Mouse (Mus musculus) hindbrain, embryonic 15.5 days (tissue): ENCODE data around the gene Lrmda. TPM values are rescaled to one million over a fixed set of nuclear protein-coding genes. Genes with fewer than 3 reads are reported as not detected.

Source experiments
- ATAC-seq: fragments of 200-750 bp; cut with Nextera tagmentation; 2 replicates; pipeline ENCODE4 v1.8.0; 2017; ENCODE audit warnings: low read depth, moderate number of reproducible peaks, moderate TSS enrichment; ENCODE audit not compliant: low FRiP score
- H3K27ac ChIP-seq: fragments of 300-500 bp; sonication (generic); replicated peaks from 2 replicates; pipeline ENCODE4 v1.5.1; 2015; ENCODE audit warnings: mild to moderate bottlenecking, inconsistent platforms
- H3K27me3 ChIP-seq: fragments of 300-500 bp; sonication (generic); 2 replicates; pipeline ENCODE4 v1.6.1; 2015; ENCODE audit warnings: control low read depth, inconsistent platforms
- H3K36me3 ChIP-seq: fragments of 300-500 bp; sonication (generic); 2 replicates; pipeline ENCODE4 v1.6.1; 2015; ENCODE audit warnings: control low read depth, inconsistent platforms
- H3K4me1 ChIP-seq: fragments of 300-500 bp; sonication (generic); replicated peaks from 2 replicates; pipeline ENCODE4 v1.6.1; 2015; ENCODE audit warnings: control low read depth, inconsistent platforms
- H3K4me2 ChIP-seq: fragments of 300-500 bp; sonication (generic); 2 replicates; pipeline ENCODE4 v1.6.1; 2015; ENCODE audit warnings: moderate library complexity, mild to moderate bottlenecking, inconsistent platforms
- H3K4me3 ChIP-seq: fragments of 300-500 bp; sonication (generic); 2 replicates; pipeline ENCODE4 v1.5.1; 2015; ENCODE audit warnings: mild to moderate bottlenecking, inconsistent platforms
- H3K9ac ChIP-seq: fragments of 300-500 bp; sonication (generic); 2 replicates; pipeline ENCODE4 v1.6.1; 2015; ENCODE audit warnings: inconsistent platforms
- H3K9me3 ChIP-seq: fragments of 300-500 bp; sonication (generic); 2 replicates; pipeline ENCODE4 v1.6.1; 2016; ENCODE audit warnings: control low read depth, inconsistent platforms
- WGBS: fragments of 180-500 bp; shearing (Covaris S2); methylation state at CpG from one replicate; pipeline ENCODE4 v1.1.7; 2015; 5-methylcytosine and 5-hydroxymethylcytosine counted together
- polyA plus RNA-seq: library from polyadenylated mRNA; unstranded; fragments of >200 nt; fragmentation: Nextera tagmentation; extraction: Ambion mirVana; gene quantifications from 2 replicates; pipeline ENCODE4 v1.2.1, GENCODE M21; 2015

Gene Lrmda
- polyA plus RNA-seq, 1 experiment from 2014 or later = 0.23 TPM

DNA sequence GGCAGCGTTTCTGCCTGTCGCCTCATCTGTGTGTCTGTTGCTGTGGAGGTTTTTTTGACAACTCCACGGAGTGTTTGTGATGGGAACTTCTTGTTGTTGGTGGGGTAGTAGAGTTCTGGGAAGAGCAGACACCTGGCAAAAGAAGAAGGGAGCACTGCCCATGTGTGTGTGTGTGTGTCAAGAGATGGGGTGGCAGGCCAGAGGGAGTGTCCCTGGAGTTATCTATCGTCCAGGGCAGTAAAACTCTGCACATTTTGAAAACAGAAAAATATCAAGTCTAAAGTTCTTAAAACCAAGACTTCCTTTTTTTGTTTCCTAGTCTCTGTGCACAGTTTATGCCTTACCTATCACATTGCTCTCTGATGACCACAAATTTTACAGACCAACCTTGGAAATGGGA, 165.9 kb downstream of the Lrmda start:
- Histone ChIP-seq H3K9ac (no peak overlapping the region), H3K4me1 (no peaks in the 10 kb centered on the region), H3K9me3 (no peaks in the 10 kb centered on the region), H3K4me3 (no peak overlapping the region), H3K36me3 (no peaks in the 10 kb centered on the region), H3K27me3 (0 out of 2 replicates have a peak, but pooled peaks cover 3% of the 10 kb centered on the region), H3K4me2 (no peak overlapping the region), H3K27ac (no peak overlapping the region)
- ATAC-seq = no peak
- WGBS = 94% methylated on average over 4 of the region's 4 CpGs

DNA sequence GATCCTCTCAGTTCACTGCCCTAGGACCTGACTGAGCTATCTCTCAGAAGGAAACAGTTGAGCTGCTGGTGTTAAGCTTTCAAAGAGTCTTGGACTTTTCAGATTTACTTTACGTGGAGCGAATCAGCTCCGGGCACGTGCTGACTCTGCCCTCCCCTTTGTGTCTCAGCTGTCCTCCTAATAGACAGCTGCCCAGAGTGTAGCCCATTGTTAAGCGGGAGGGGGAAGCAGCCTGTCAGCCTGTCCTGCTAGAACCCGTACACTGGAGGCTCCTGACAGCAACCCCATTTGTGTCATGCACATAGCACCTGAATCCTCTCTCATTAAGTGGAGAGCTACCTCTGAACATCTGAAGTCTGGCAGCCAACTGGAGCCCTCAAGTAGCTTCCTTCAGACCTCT, 170.6 kb downstream of the Lrmda start:
- Histone ChIP-seq H3K9ac (no peak overlapping the region), H3K36me3 (no peaks in the 10 kb centered on the region), H3K4me2 (no peak overlapping the region), H3K27ac (no peak overlapping the region), H3K4me1 (no peaks in the 10 kb centered on the region), H3K4me3 (no peak overlapping the region), H3K9me3 (no peaks in the 10 kb centered on the region), H3K27me3 (0 out of 2 replicates have a peak, but pooled peaks cover 3% of the 10 kb centered on the region)
- ATAC-seq = no peak
- 19% methylated on average over 6 of the region's 6 CpGs for WGBS

DNA sequence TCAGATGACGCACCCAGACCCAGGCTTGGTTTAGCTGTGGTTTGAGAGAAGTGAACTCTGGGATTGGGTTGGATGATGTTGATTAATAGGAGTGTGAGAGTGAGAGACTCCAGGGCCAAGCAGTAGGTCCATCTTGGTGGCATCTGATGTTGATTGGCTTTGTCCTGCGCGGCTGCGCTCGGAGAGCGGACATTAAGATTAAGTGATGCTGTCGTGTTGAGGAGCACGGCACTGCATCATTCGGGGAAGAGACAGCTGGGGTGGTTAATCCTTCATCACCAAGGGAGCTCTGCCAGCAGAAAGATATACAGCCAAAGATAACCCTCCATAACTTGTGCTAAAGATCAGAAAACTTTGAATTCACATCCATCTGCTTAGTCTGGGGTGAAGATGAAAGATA, 172.7 kb downstream of the Lrmda start:
- 68% methylated on average over 9 of the region's 9 CpGs for WGBS
- no peaks in the 10 kb centered on the region for H3K4me1 ChIP-seq
- no peak overlapping the region for H3K9ac ChIP-seq
- H3K9me3 ChIP-seq = no peaks in the 10 kb centered on the region
- no peak overlapping the region for H3K4me3 ChIP-seq
- no peak overlapping the region for H3K4me2 ChIP-seq
- ATAC-seq = peak; percentile 63; the same call in 1 of the 2 replicates
- no peak overlapping the region for H3K27ac ChIP-seq
- H3K27me3 ChIP-seq = no peaks in the 10 kb centered on the region
- no peaks in the 10 kb centered on the region for H3K36me3 ChIP-seq

DNA sequence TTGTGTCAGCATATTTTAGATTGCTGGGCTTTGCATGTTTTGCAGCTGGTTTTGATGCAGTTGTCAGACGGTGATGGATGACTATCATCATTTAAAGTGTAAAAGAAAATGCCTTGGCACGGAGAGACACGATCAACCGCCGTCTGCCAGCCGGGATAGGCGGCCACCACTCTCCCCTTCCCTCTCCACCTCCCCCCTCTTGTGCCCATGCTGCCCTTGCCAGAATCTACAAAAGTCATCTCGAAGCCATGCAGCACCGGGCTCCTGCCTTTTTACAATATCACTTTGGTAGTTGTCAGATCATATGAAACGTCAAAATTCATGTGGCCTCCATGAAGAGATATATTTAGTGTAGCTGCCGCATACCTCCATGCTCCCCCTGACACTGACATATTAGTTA, 178.5 kb downstream of the Lrmda start:
- no peak overlapping the region for H3K9ac ChIP-seq
- H3K36me3 ChIP-seq = no peaks in the 10 kb centered on the region
- no peak overlapping the region for H3K27ac ChIP-seq
- no peaks in the 10 kb centered on the region for H3K27me3 ChIP-seq
- no peaks in the 10 kb centered on the region for H3K9me3 ChIP-seq
- peaks cover 10% of the 10 kb centered on the region; the same call in 1 of the 2 replicates for H3K4me1 ChIP-seq
- H3K4me3 ChIP-seq = no peak overlapping the region
- no peak overlapping the region for H3K4me2 ChIP-seq
- WGBS = 41% methylated on average over 11 of the region's 11 CpGs
- ATAC-seq = 0 out of 2 replicates have a peak, but pooled peaks have one; percentile 30

DNA sequence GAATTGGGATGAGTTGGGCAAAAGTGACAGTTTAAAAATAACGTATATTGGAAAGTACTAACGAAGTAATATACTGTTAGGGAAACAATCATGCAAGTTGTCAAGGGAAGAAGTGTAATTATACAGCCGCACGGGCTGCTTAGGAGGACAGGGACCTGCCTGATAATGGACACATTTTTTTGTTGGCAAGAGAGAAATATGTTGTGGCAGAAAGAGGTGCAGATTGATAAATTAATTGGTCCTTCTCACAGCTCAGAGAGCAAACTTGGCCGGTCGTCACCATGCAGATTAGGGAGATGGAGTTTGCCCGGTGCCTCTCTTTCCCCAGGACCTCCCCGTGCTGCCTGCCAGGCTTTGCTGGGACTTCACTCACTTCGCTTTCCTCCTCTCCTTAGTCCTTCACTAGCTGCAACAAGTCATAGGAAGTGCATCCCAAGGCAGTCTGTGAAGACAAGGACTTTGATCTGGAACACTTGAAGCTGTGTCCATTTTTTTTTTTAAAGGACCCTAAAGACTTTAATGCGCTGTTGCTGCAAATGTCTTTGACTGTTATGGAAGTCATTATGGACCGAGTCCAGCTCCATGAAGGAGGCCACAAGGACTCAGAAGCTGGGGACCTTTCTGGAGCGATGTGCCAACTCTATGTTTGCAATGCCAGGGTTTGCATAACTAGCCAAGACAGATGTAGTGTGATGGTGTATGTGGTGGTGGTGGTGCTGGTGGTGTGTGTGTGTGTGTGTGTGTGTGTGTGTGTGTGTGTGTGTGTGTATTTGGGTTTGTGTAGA, 179.3 kb downstream of the Lrmda start:
- Histone ChIP-seq H3K27me3 (no peaks in the 10 kb centered on the region), H3K9ac (no peak overlapping the region), H3K9me3 (no peaks in the 10 kb centered on the region), H3K36me3 (no peaks in the 10 kb centered on the region), H3K4me2 (no peak overlapping the region), H3K4me1 (peaks cover 10% of the 10 kb centered on the region; the same call in 1 of the 2 replicates), H3K4me3 (no peak overlapping the region), H3K27ac (no peak overlapping the region)
- 57% methylated on average over 12 of the region's 12 CpGs for WGBS
- ATAC-seq = no peak

DNA sequence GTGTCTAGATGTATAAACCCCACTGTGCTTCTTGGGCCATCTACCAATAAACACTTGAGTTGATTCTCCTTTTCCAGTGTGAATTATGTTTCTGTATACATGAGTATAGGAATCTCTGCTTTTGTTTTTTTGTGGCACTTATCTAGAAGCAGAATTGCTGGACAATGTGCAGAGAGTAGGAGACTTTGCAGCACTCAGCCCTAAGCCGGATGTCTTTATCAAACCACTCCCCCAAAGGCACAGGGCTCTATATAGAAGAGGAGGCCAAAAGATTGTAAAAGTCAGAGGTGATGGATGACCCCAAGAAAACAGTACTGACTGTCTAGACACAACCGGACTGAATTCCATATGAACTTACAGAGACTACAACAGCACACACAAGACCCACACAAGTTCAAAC, 182.2 kb downstream of the Lrmda start:
- Histone ChIP-seq H3K27ac (no peak overlapping the region), H3K9me3 (no peaks in the 10 kb centered on the region), H3K4me1 (peaks cover 10% of the 10 kb centered on the region; the same call in 1 of the 2 replicates), H3K9ac (no peak overlapping the region), H3K27me3 (no peaks in the 10 kb centered on the region), H3K4me2 (no peak overlapping the region), H3K4me3 (no peak overlapping the region), H3K36me3 (no peaks in the 10 kb centered on the region)
- no peak for ATAC-seq
- WGBS = 56% methylated on average over 2 of the region's 2 CpGs

DNA sequence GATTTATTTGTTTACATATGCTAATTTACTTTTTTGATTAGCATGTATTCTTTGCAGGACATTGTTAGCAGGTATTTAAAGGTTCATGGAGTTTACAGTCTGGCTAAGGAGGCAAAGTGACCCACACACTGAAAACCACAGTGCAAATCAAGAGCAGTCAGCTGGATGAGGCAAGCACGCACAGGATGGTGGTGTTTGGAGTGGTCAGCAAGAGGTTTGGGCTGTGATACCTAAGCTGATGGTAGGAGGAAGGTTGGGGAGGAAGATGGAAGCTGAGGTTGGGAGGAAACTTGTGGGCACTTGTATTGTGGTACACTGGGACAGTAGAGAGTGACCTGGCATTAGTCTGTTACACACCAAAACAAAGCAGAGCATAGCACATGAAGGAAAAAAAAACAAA, 191.1 kb downstream of the Lrmda start:
- ATAC-seq = no peak
- Histone ChIP-seq H3K36me3 (no peaks in the 10 kb centered on the region), H3K27me3 (peaks cover 11% of the 10 kb centered on the region), H3K27ac (no peak overlapping the region), H3K4me1 (peaks cover 9% of the 10 kb centered on the region), H3K9ac (no peak overlapping the region), H3K9me3 (no peaks in the 10 kb centered on the region), H3K4me2 (no peak overlapping the region), H3K4me3 (no peak overlapping the region)
- 84% methylated on average over 1 of the region's 1 CpGs for WGBS

DNA sequence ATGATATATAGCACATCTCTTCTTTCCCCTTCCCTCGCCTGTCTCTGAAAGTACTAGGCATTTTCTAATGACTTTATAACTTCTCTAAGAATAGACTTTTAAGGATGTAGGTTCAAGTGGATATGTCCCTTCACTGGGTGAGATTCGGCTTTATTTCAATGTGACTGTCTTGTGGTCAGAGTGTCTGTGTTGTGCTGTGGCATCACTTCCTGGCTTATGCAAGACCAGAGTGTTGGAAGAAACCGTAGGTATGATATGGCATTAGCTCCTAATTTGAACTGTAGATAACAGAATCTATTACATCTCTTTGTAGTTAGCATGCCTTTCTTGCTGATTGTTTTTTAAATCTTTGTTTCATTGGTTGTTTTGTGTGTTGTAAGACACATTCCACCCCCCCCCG, 198.7 kb downstream of the Lrmda start:
- no peaks in the 10 kb centered on the region for H3K36me3 ChIP-seq
- H3K27ac ChIP-seq = no peak overlapping the region
- H3K9me3 ChIP-seq = no peaks in the 10 kb centered on the region
- 0 out of 2 replicates have a peak, but pooled peaks cover 2% of the 10 kb centered on the region for H3K27me3 ChIP-seq
- no peak overlapping the region for H3K4me3 ChIP-seq
- WGBS = 96% methylated on average over 4 of the region's 4 CpGs
- H3K4me2 ChIP-seq = no peak overlapping the region
- H3K9ac ChIP-seq = no peak overlapping the region
- ATAC-seq = no peak
- peaks cover 6% of the 10 kb centered on the region for H3K4me1 ChIP-seq

DNA sequence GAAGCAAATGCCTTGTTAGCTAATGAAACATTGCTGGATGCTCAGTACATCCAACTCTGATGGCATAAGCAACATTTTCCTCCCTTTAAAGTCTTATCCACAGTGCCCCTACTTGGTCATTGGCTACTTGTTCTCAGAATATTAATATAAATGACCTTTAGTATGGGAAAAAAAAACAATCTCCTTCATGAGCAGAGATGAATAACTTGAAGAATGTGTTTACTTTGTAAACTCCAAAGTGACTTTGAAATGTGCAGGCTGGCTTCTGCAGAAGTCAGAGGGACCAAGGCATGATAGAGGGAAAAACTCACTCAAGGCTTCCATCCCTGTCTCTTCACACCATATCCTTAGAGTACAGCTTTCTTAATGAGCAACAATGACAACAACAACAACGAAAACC, 202.5 kb downstream of the Lrmda start:
- H3K9ac ChIP-seq = no peak overlapping the region
- H3K9me3 ChIP-seq = no peaks in the 10 kb centered on the region
- no peaks in the 10 kb centered on the region for H3K4me1 ChIP-seq
- H3K4me3 ChIP-seq = no peak overlapping the region
- no peak for ATAC-seq
- no peak overlapping the region for H3K27ac ChIP-seq
- no peak overlapping the region for H3K4me2 ChIP-seq
- no peaks in the 10 kb centered on the region for H3K27me3 ChIP-seq
- H3K36me3 ChIP-seq = no peaks in the 10 kb centered on the region
- 92% methylated on average over 1 of the region's 1 CpGs for WGBS

DNA sequence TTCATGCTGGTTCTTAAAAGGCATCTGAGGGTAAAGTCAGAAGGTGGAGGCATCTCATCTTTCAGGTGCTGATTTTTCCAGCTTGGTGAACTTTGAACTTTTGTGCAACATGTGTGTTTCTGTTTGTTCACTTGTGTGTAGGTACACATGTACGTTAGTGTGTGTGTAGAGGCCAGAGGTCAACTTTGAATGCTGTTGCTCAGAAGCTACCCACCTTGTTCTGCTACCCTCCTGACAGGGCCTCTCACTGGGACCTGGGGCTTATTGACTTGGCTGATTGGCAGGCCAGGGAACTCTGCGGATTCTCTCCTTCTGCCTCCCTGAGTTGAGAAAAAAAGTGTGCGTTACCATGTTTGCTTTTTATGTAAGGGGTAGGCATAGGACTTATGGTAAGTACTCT, 203.1 kb downstream of the Lrmda start:
- H3K36me3 ChIP-seq = no peaks in the 10 kb centered on the region
- no peak overlapping the region for H3K4me3 ChIP-seq
- no peaks in the 10 kb centered on the region for H3K4me1 ChIP-seq
- WGBS = 88% methylated on average over 3 of the region's 3 CpGs
- H3K9me3 ChIP-seq = no peaks in the 10 kb centered on the region
- ATAC-seq = no peak
- H3K27me3 ChIP-seq = no peaks in the 10 kb centered on the region
- no peak overlapping the region for H3K9ac ChIP-seq
- H3K27ac ChIP-seq = no peak overlapping the region
- no peak overlapping the region for H3K4me2 ChIP-seq

DNA sequence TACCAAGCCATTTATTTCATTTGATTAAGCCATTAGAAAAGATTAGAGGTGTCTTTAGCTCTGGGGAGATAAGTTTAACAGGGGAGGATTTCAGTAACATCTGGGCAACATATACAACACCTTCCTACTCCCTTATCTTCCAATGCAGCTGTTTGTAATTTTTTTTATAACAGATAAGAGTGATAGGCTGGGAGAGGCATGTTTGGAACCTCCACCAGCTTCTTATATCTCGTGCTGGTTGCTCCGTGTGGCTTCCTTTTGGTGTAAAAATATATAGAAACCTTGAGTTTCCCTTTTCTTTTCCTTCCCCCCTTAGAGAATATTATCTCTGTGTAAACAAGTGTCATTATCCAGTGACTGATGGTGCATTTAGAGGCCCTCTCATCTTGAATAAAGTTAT, 206.7 kb downstream of the Lrmda start:
- WGBS = 87% methylated on average over 2 of the region's 2 CpGs
- Histone ChIP-seq H3K36me3 (no peaks in the 10 kb centered on the region), H3K27ac (no peak overlapping the region), H3K9ac (no peak overlapping the region), H3K9me3 (no peaks in the 10 kb centered on the region), H3K4me1 (no peaks in the 10 kb centered on the region), H3K4me3 (no peak overlapping the region), H3K4me2 (no peak overlapping the region), H3K27me3 (no peaks in the 10 kb centered on the region)
- no peak for ATAC-seq

DNA sequence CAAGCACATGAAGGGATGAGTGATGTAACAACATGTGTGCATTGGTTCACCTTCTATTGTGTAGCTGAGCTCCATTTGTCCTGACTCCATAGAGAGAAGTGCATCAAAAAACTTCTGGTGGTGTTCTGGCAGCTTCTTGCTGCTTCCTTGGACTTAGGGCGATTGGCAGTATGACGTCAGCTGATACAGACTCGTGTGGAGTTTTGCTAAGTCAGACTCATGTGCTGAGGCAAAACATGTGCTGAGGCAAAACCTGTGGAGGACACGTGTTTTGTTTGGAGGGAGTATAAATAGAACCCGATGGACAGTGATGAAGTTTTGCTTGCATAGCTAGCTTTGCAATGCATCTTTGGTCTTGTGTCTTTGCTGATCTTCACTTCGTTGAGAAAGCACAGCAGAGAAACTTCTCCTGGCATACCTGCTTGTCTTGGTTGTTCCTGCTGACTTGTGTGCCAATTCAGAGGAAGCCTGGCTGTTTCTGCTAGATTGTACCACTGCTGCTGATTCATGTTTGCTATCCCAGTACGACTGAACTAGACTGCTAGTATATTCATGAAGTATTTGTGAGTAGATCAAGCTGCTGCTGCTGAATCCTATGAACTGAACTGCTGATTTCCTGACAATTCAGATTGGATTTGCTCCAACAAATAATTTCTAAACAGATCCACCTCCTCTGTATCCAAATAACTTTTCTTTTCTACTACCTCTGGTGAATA, 208.9 kb downstream of the Lrmda start:
- no peaks in the 10 kb centered on the region for H3K9me3 ChIP-seq
- H3K27ac ChIP-seq = no peak overlapping the region
- H3K4me3 ChIP-seq = no peak overlapping the region
- ATAC-seq = no peak
- no peaks in the 10 kb centered on the region for H3K4me1 ChIP-seq
- H3K4me2 ChIP-seq = no peak overlapping the region
- H3K27me3 ChIP-seq = no peaks in the 10 kb centered on the region
- no peaks in the 10 kb centered on the region for H3K36me3 ChIP-seq
- 90% methylated on average over 7 of the region's 7 CpGs for WGBS
- no peak overlapping the region for H3K9ac ChIP-seq
